Mouse (Mus musculus) neural tube, embryonic 14.5 days (tissue): ENCODE measurements at regions not wholly inside any gene's neighbourhood (a gene's known extent, or its start where the extent isn't known, plus 50 kb on each side); places are given as distances from the start of the nearest gene placed in this dataset.

Experiments
- ATAC-seq: fragments of 200-750 bp; cut with Nextera tagmentation; 2 replicates; pipeline ENCODE4 v1.8.0; 2017; ENCODE audit warnings: low read depth, mild to moderate bottlenecking, moderate TSS enrichment, moderate library complexity
- H3K27ac ChIP-seq: fragments of 300-500 bp; sonication (generic); 2 replicates; pipeline ENCODE4 v1.5.1; 2014; ENCODE audit warnings: low read depth, mild to moderate bottlenecking, control low read depth, low read length, moderate library complexity, mixed read lengths
- H3K27me3 ChIP-seq: fragments of 300-500 bp; sonication (generic); 2 replicates; pipeline ENCODE4 v1.6.1; 2014; ENCODE audit warnings: low read length; ENCODE audit not compliant: control insufficient read depth, insufficient read depth
- H3K36me3 ChIP-seq: fragments of 300-500 bp; sonication (generic); 2 replicates; pipeline ENCODE4 v1.6.1; 2014; ENCODE audit warnings: low read length, mixed read lengths; ENCODE audit not compliant: control insufficient read depth, insufficient read depth
- H3K4me1 ChIP-seq: fragments of 300-500 bp; sonication (generic); 2 replicates; pipeline ENCODE4 v1.6.1; 2014; ENCODE audit warnings: low read length; ENCODE audit not compliant: control insufficient read depth, insufficient read depth
- H3K4me2 ChIP-seq: fragments of 300-500 bp; sonication (generic); 2 replicates; pipeline ENCODE4 v1.6.1; 2014; ENCODE audit warnings: mild to moderate bottlenecking, low read depth, low read length, control low read depth
- H3K4me3 ChIP-seq: fragments of 300-500 bp; sonication (generic); 2 replicates; pipeline ENCODE4 v1.5.1; 2014; ENCODE audit warnings: low read depth, low read length, control low read depth, mixed read lengths
- H3K9ac ChIP-seq: fragments of 300-500 bp; sonication (generic); replicated peaks from 2 replicates; pipeline ENCODE4 v1.6.1; 2014; ENCODE audit warnings: low read depth, mild to moderate bottlenecking, control low read depth, low read length, mixed read lengths
- H3K9me3 ChIP-seq: fragments of 300-500 bp; sonication (generic); 2 replicates; pipeline ENCODE4 v1.6.1; 2016; ENCODE audit warnings: low read length; ENCODE audit not compliant: control insufficient read depth
- WGBS: fragments of 180-500 bp; shearing (Covaris S2); extraction: QIAGEN DNeasy Blood & Tissue Kit; methylation state at CpG from one replicate; pipeline ENCODE4 v1.1.7; 2014; 5-methylcytosine and 5-hydroxymethylcytosine counted together

DNA sequence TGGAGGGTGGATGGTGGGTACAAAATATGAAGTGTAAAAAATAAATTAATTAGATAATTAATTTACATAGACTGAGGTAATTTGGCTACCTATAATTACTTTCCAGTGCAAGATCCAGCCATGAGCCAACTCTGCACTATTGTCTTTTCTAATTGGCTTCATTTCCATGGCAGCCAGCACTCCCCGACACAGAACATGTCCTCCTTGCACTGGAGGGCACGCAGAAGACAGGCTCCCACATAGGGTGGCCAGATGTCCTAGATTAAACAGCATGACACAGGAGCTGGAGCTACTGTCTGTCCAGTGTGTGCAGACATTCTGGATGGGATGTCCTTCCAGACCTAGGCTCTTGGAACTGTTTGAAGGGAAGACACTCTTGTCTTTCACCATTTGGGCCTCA, 278.0 kb downstream of the Inhba start:
- H3K9ac ChIP-seq: no peak overlapping the region
- WGBS: 74% methylated on average over 2 of the region's 2 CpGs
- H3K36me3 ChIP-seq: no peaks in the 10 kb centered on the region
- H3K4me2 ChIP-seq: no peak overlapping the region
- H3K27me3 ChIP-seq: no peaks in the 10 kb centered on the region
- no peak overlapping the region for H3K4me3 ChIP-seq
- no peaks in the 10 kb centered on the region for H3K4me1 ChIP-seq
- no peaks in the 10 kb centered on the region for H3K9me3 ChIP-seq
- ATAC-seq: no peak
- no peak overlapping the region for H3K27ac ChIP-seq

GRCm38 (mm10) chr13:16290784-16291183, 279.1 kb downstream of the Inhba start:
- 87% methylated on average over 2 of the region's 2 CpGs for WGBS
- Histone ChIP-seq H3K4me1 (no peaks in the 10 kb centered on the region), H3K27ac (no peak overlapping the region), H3K9ac (no peak overlapping the region), H3K36me3 (no peaks in the 10 kb centered on the region), H3K4me2 (no peak overlapping the region), H3K4me3 (no peak overlapping the region), H3K27me3 (no peaks in the 10 kb centered on the region), H3K9me3 (no peaks in the 10 kb centered on the region)
- no peak for ATAC-seq

- no peak overlapping the region for H3K9ac ChIP-seq
- H3K27ac ChIP-seq: no peak overlapping the region
- H3K4me1 ChIP-seq: no peaks in the 10 kb centered on the region
- ATAC-seq: no peak
- H3K4me3 ChIP-seq: no peak overlapping the region
- 87% methylated on average over 6 of the region's 6 CpGs for WGBS
- H3K36me3 ChIP-seq: no peaks in the 10 kb centered on the region
- no peak overlapping the region for H3K4me2 ChIP-seq
- H3K27me3 ChIP-seq: no peaks in the 10 kb centered on the region
- H3K9me3 ChIP-seq: no peaks in the 10 kb centered on the region
Observed at GRCm38 (mm10) chr13:16291661-16292291, 280.1 kb downstream of the Inhba start.

DNA sequence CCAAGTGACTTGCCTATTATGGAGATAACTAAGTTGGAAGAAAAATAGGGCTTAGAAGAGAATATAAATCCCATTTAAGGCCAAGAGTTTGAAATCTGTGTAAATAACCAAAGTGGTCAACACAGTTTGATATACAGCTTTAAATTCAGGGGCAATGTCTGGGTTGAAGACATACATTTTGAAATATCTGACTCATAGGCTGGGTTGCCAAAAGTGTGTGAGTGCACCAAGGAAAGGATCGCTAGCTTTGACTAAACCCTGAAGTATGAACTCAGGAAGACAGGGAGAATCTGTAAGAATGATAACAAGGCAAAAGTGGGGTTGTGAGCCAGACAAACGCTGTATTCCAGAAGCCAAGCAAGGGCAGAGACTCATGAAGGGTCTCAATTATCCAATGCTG, 288.1 kb downstream of the Inhba start:
- Histone ChIP-seq H3K4me1 (no peaks in the 10 kb centered on the region), H3K27me3 (no peaks in the 10 kb centered on the region), H3K36me3 (no peaks in the 10 kb centered on the region), H3K4me3 (no peak overlapping the region), H3K27ac (no peak overlapping the region), H3K4me2 (no peak overlapping the region), H3K9me3 (no peaks in the 10 kb centered on the region), H3K9ac (no peak overlapping the region)
- ATAC-seq: no peak
- whole genome bisulfite sequencing: 87% methylated on average over 2 of the region's 2 CpGs

- no peaks in the 10 kb centered on the region for H3K4me1 ChIP-seq
- 87% methylated on average over 2 of the region's 2 CpGs for WGBS
- no peak overlapping the region for H3K4me2 ChIP-seq
- H3K36me3 ChIP-seq: no peaks in the 10 kb centered on the region
- H3K27me3 ChIP-seq: no peaks in the 10 kb centered on the region
- H3K9me3 ChIP-seq: no peaks in the 10 kb centered on the region
- H3K9ac ChIP-seq: no peak overlapping the region
- no peak overlapping the region for H3K27ac ChIP-seq
- no peak for ATAC-seq
- no peak overlapping the region for H3K4me3 ChIP-seq
Observed at GRCm38 (mm10) chr13:16314669-16315068, 303.0 kb downstream of the Inhba start.

DNA sequence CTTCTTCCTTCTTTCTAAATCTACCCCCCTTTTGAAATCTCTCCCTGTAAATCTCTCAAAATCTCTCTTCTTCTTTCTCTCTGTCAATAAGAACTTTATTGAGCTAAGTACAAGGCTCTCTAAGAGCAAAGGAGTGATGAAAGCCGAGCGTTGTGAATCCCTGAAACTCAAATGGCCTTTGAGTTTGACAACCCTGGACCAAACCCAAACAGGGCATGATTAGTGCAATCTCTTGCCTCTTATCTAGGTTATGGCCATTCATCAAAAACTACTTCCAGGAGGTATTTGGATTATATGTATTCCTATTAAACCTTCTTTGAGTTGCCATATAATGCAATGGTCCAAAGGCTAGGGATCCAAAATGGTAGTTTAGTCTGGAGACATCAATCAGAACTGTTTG, 304.0 kb downstream of the Inhba start:
- no peaks in the 10 kb centered on the region for H3K27me3 ChIP-seq
- no peaks in the 10 kb centered on the region for H3K9me3 ChIP-seq
- ATAC-seq: no peak
- 86% methylated on average over 2 of the region's 2 CpGs for WGBS
- H3K9ac ChIP-seq: no peak overlapping the region
- no peak overlapping the region for H3K27ac ChIP-seq
- H3K36me3 ChIP-seq: no peaks in the 10 kb centered on the region
- H3K4me3 ChIP-seq: no peak overlapping the region
- H3K4me1 ChIP-seq: no peaks in the 10 kb centered on the region
- no peak overlapping the region for H3K4me2 ChIP-seq

DNA sequence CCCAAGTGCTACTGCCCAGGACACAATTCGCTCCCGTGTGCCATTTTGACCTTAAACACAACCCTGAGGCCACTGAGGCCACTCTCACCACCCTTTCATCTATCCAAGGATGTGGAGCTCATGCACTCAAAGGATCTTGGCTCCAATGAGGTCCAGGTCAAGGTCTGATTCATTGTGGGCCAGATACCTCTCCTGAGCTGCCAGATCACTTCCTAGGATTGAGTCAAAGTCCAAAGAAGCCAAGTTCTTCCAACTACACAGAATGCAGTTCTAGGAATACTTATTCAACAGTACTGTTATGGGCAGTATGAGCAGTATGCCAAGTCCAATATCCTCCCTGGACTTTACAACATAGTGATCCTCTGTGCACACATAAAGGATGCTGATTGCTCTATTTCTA, 304.9 kb downstream of the Inhba start:
- no peaks in the 10 kb centered on the region for H3K27me3 ChIP-seq
- WGBS: 87% methylated on average over 2 of the region's 2 CpGs
- H3K9ac ChIP-seq: no peak overlapping the region

GRCm38 (mm10) chr13:16317412-16317811, 305.8 kb downstream of the Inhba start:
- Histone ChIP-seq H3K9me3 (no peaks in the 10 kb centered on the region), H3K9ac (no peak overlapping the region), H3K4me2 (no peak overlapping the region), H3K27me3 (no peaks in the 10 kb centered on the region), H3K4me3 (no peak overlapping the region), H3K27ac (no peak overlapping the region), H3K4me1 (no peaks in the 10 kb centered on the region), H3K36me3 (no peaks in the 10 kb centered on the region)
- no peak for ATAC-seq
- WGBS: 86% methylated on average over 3 of the region's 3 CpGs

More for the DNA sequence above, 304.9 kb downstream of the Inhba start:
- Histone ChIP-seq H3K36me3 (no peaks in the 10 kb centered on the region), H3K9me3 (no peaks in the 10 kb centered on the region), H3K4me1 (no peaks in the 10 kb centered on the region), H3K4me3 (no peak overlapping the region), H3K27ac (no peak overlapping the region), H3K4me2 (no peak overlapping the region)
- ATAC-seq: no peak

DNA sequence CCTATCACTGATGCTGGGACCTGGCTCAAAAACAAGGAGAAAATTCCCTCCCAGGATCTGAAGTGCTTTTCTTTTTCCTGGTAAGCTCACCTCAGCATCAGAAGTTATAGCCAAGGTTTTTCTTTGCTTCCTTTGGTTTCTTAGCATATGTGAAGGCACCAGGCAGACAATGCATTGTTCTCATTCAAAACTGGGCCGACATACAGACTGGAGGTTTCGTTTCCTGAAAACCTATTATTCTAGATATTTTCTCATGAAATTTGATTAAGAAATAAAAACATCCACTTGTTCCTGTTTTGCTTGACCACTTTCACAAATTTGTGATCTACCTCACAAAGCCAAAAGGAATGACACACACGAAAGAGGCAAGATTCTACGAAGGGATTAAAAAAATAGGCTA, 308.7 kb downstream of the Inhba start:
- 95% methylated on average over 4 of the region's 4 CpGs for WGBS
- H3K4me2 ChIP-seq: no peak overlapping the region

More for the DNA sequence above, 308.7 kb downstream of the Inhba start:
- H3K4me1 ChIP-seq: no peaks in the 10 kb centered on the region
- H3K9me3 ChIP-seq: no peaks in the 10 kb centered on the region
- no peak overlapping the region for H3K4me3 ChIP-seq
- ATAC-seq: no peak
- no peak overlapping the region for H3K9ac ChIP-seq
- H3K36me3 ChIP-seq: no peaks in the 10 kb centered on the region
- H3K27me3 ChIP-seq: no peaks in the 10 kb centered on the region
- H3K27ac ChIP-seq: no peak overlapping the region
